Mouse (Mus musculus) small intestine, adult 2 months (tissue): ENCODE results near the gene St6galnac3. TPM values are rescaled to one million over a fixed set of nuclear protein-coding genes. Genes with fewer than 3 reads are reported as not detected.

Experiments used
- H3K27ac ChIP-seq: fragments of 200-500 bp; 2 replicates; pipeline ENCODE4 v1.5.1; 2012; ENCODE audit warnings: low read depth, low read length, control low read depth, inconsistent platforms; ENCODE audit not compliant: insufficient read depth
- H3K27me3 ChIP-seq: fragments of 200-500 bp; 2 replicates; pipeline ENCODE4 v1.6.1; 2012; ENCODE audit warnings: mild to moderate bottlenecking, moderate library complexity, low read length, inconsistent platforms; ENCODE audit not compliant: control insufficient read depth, insufficient read depth
- H3K36me3 ChIP-seq: fragments of 200-500 bp; 2 replicates; pipeline ENCODE4 v1.6.1; 2012; ENCODE audit warnings: mild to moderate bottlenecking, low read length, control low read depth, inconsistent platforms; ENCODE audit not compliant: control insufficient read depth, insufficient read depth
- H3K4me1 ChIP-seq: fragments of 200-500 bp; 2 replicates; pipeline ENCODE4 v1.6.1; 2012; ENCODE audit warnings: low read length, inconsistent platforms, mixed read lengths; ENCODE audit not compliant: control insufficient read depth, insufficient read depth, insufficient read length
- H3K4me3 ChIP-seq: fragments of 200-500 bp; 2 replicates; pipeline ENCODE4 v1.5.1; 2012; ENCODE audit warnings: low read depth, mild to moderate bottlenecking, control low read depth, inconsistent platforms, low read length, moderate library complexity
- CTCF ChIP-seq: fragments of 200-500 bp; IDR thresholded peaks from 2 replicates; pipeline ENCODE4 v1.5.1; 2012; ENCODE audit warnings: low read depth, mild to moderate bottlenecking, control low read depth, inconsistent platforms, low read length, moderate library complexity, mixed read lengths; ENCODE audit not compliant: insufficient replicate concordance, insufficient read length; ENCODE audit errors: extremely low read depth
- POLR2A ChIP-seq: fragments of 200-500 bp; IDR thresholded peaks from 2 replicates; pipeline ENCODE4 v1.6.1; 2012; ENCODE audit warnings: low read depth, mild to moderate bottlenecking, control low read depth, inconsistent platforms, low read length, moderate library complexity
- WGBS: fragments of 180-500 bp; shearing (Covaris S2); methylation state at CpG from one replicate; pipeline ENCODE4 v1.1.7; 2018; 5-methylcytosine and 5-hydroxymethylcytosine counted together
- polyA plus RNA-seq: library from polyadenylated mRNA; depleted of rRNA; stranded (reverse); fragments of >200 nt; gene quantifications from 2 replicates; pipeline ENCODE4 v1.2.3, GENCODE M21; 2012

St6galnac3 gene
- polyA plus RNA-seq, 1 experiment = 1.1 TPM

- Histone ChIP-seq H3K4me3 (no peak overlapping the region), H3K4me1 (no peaks in the 10 kb centered on the region), H3K36me3 (no peaks in the 10 kb centered on the region), H3K27me3 (no peaks in the 10 kb centered on the region), H3K27ac (no peak overlapping the region)
- TF ChIP-seq CTCF = no peak
- no peak for TF ChIP-seq POLR2A
- 92% methylated on average over 11 of the region's 11 CpGs for WGBS
Observed at GRCm38 (mm10) chr3:153200076-153200475, 524.9 kb downstream of the St6galnac3 start.

- no peaks in the 10 kb centered on the region for H3K36me3 ChIP-seq
- 61% methylated on average over 8 of the region's 8 CpGs for WGBS
Observed at GRCm38 (mm10) chr3:153199251-153199650, 525.7 kb downstream of the St6galnac3 start.

GRCm38 (mm10) chr3:153198514-153198913, 526.5 kb downstream of the St6galnac3 start:
- no peaks in the 10 kb centered on the region for H3K36me3 ChIP-seq
- WGBS = 64% methylated on average over 4 of the region's 4 CpGs
- no peaks in the 10 kb centered on the region for H3K27me3 ChIP-seq
- no peak overlapping the region for H3K4me3 ChIP-seq
- no peaks in the 10 kb centered on the region for H3K4me1 ChIP-seq
- TF ChIP-seq POLR2A (no peak), CTCF (no peak)
- no peak overlapping the region for H3K27ac ChIP-seq

More at GRCm38 (mm10) chr3:153199251-153199650, 525.7 kb downstream of the St6galnac3 start:
- Histone ChIP-seq H3K4me3 (no peak overlapping the region), H3K27me3 (no peaks in the 10 kb centered on the region), H3K27ac (no peak overlapping the region), H3K4me1 (no peaks in the 10 kb centered on the region)
- TF ChIP-seq POLR2A (no peak), CTCF (no peak)

GRCm38 (mm10) chr3:153193025-153193424, 531.9 kb downstream of the St6galnac3 start:
- TF ChIP-seq POLR2A = no peak
- TF ChIP-seq CTCF = no peak
- H3K4me3 ChIP-seq = no peak overlapping the region
- 84% methylated on average over 7 of the region's 7 CpGs for WGBS
- no peaks in the 10 kb centered on the region for H3K27me3 ChIP-seq
- H3K36me3 ChIP-seq = no peaks in the 10 kb centered on the region
- H3K4me1 ChIP-seq = no peaks in the 10 kb centered on the region
- H3K27ac ChIP-seq = no peak overlapping the region

GRCm38 (mm10) chr3:153190742-153191141, 534.2 kb downstream of the St6galnac3 start:
- Histone ChIP-seq H3K27me3 (no peaks in the 10 kb centered on the region), H3K36me3 (no peaks in the 10 kb centered on the region), H3K27ac (no peak overlapping the region), H3K4me3 (no peak overlapping the region), H3K4me1 (no peaks in the 10 kb centered on the region)
- WGBS = 46% methylated on average over 2 of the region's 2 CpGs
- TF ChIP-seq CTCF (no peak), POLR2A (no peak)

GRCm38 (mm10) chr3:153189685-153190467, 535.1 kb downstream of the St6galnac3 start:
- Histone ChIP-seq H3K27me3 (no peaks in the 10 kb centered on the region), H3K4me3 (no peak overlapping the region), H3K36me3 (no peaks in the 10 kb centered on the region), H3K27ac (no peak overlapping the region), H3K4me1 (no peaks in the 10 kb centered on the region)
- no peak for TF ChIP-seq POLR2A
- TF ChIP-seq CTCF = no peak
- WGBS = 84% methylated on average over 6 of the region's 6 CpGs

GRCm38 (mm10) chr3:153188224-153188623, 536.8 kb downstream of the St6galnac3 start:
- Histone ChIP-seq H3K27ac (no peak overlapping the region), H3K4me1 (no peaks in the 10 kb centered on the region), H3K4me3 (no peak overlapping the region), H3K27me3 (no peaks in the 10 kb centered on the region), H3K36me3 (no peaks in the 10 kb centered on the region)
- 75% methylated on average over 2 of the region's 2 CpGs for WGBS
- TF ChIP-seq CTCF = no peak
- no peak for TF ChIP-seq POLR2A
